Mouse (Mus musculus) gastrocnemius, postnatal 36 days (tissue): Measurements from ENCODE around the gene Arrb1. TPM values are rescaled to one million over a fixed set of nuclear protein-coding genes. Genes with fewer than 3 reads are reported as not detected.
"Not testable (repeated sequence)": the region's sequence is repeated elsewhere in the genome, so short reads cannot be mapped to it uniquely, and the experiment has no call there.

Experiments used
- DNase-seq, 2 experiments: peaks; one replicate each; pipeline ENCODE4 v3.0.0; 2022
- intact Hi-C: fragments of 180-260 bp; cut with DNase I; formaldehyde crosslinking; loops from one replicate; pipeline ENCODE4 v1.15.1; 2025
- long read RNA-seq, 2 experiments: library from polyadenylated mRNA; stranded (forward); transcript quantifications; one replicate each; pipeline ENCODE4 v2.0.0; 2021
- total RNA-seq, 2 experiments: library from RNA; stranded (reverse); gene quantifications; 2 replicates each; pipeline ENCODE4 v1.2.3; 2021

Gene Arrb1
- 1 to 10 TPM; 7.8 to 8.6 TPM for total RNA-seq
- long read RNA-seq, experiment 1, partial matches to known transcripts = 0 of 4 reads
- long read RNA-seq, experiment 1, other reads (novel, unspliced or antisense) = 4 of 4 reads
- long read RNA-seq, experiment 2, partial matches to known transcripts = 0 of 1 reads
- long read RNA-seq, experiment 2, other reads (novel, unspliced or antisense) = 1 of 1 reads

DNA sequence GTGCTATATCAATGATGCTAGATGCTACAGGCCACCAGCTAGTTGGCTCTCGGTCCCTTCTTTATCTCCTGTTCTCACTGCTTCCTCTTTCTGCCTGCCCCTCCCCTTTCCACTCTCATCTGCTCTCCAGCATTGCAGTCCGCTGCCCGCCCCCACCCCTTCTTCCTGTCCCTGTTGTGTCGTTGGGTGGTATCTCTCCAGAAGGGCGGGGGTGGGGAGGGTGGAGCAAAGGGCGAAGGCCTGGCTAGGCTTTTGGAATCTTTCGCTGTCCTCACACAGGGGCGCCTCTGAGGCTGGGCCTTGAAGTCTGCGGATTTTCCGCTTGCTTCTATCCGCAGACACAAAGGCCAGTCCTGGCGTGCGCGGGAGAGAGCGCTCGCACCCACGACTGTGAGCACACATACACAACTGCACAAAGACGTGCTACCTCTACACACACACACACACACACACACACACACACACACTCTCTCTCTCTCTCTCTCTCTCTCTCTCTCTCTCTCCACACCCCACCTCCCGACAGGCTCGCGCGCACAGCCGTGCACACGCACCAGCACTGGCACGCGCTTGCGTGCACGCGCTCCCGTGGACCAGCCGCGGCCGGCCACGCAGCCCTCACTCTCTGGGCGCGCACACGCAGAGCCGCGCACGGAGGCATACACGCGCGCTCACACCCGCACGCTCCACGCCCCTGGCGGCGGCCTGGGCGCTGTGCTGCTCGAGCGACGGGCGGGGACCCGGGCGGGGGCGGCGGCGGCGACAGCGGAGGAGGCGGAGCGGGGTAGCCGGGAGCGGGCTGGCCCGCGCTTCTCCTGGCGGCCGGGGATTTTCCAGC is at the start of gene Arrb1:
TSS of gene Arrb1 (plus strand) at position 566 of the 835 bp plus-strand sequence.
- intact Hi-C loops = no loop called here
- DNase-seq = peak; percentile 66 to 69

DNA sequence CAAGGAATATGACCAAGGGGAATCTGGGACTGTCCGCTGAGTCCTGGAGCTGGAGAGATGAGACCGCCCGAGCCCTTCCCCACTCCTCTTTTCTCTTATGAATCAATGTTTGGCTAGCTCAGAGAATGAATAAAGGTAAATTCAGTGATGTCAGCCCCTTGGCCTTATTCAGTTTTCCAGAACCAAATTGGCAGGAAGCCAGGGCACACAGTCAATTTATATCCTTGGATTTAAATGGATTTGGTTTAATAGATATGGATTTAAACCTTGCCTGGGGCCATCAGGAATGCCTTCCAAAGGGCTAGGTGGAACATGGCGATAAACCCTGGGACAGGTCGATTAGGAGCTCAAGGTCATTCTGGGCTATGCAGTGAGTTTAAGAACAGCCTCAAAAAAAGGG is 45.6 kb upstream of the Arrb1 start:
- no peak for DNase-seq
- intact Hi-C loops = no loop called here

DNA sequence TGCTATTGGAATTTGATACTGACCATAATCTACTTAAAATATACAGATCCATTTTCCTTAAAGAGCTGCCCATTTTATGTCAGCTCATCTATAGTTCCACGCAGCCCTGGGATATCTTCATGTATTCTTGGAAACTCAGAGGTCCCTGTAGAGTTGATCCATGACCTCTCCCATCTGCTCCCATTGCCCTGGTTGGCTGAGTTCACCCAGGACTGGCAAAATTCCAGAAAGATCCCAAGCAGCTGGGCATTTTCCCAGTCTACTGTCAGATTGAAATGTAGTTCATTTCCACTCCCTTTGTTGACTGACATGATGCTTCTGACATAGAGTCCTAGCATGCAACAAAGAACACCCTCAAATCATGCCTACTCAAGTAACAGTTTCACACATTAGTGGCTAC is 36.1 kb upstream of the Arrb1 start:
- intact Hi-C loops = no loop called here

DNA sequence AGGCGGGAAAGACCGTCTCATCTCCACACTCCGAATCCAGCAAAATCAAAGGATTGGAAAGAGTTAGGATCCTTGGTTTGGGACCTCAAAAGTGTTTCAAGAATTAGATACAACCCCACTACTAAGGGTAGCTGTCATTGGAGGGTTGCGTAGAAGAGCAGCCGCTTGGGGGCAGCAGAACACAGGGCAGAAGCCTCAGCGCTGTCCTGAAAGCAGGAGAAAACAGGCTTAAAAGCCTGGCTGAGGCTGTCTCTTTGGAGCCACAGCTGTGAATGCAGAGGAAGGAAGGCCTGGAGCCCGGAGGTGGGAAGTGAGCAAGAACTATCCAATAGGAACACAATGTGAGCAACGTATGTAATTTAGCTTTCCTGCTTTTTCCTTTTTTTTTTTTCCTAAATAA is 35.1 kb upstream of the Arrb1 start:
- intact Hi-C loops = loop anchor here (1.0 kb wide), 2 partner anchors 56 to 89 kb away; no protein-coding TSS in a partner anchor
- peak; percentile 67 to 72 for DNase-seq

More for the DNA sequence above, 36.1 kb upstream of the Arrb1 start:
- DNase-seq = no peak

DNA sequence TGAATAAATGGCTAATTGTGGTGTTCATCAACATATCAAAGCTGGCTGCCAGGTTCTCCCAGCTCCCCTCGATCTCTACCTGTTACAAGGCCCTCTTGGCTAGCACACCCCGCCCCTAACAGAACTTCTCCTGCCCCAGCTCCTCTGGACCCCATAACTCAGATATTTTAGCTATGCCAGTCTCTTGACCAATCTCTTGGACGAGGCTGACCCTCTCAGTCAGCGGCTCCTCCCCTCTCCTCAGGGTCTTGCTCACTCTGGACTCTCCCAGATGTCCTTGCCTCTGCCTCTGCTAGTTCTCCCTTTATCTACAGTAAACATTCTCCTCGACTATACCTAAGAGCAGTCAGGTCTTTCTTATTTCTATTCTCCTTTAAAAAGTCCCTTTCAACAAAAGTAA is 34.6 kb upstream of the Arrb1 start:
- DNase-seq = no peak
- intact Hi-C loops = loop anchor here (1.0 kb wide), 2 partner anchors 56 to 89 kb away; no protein-coding TSS in a partner anchor

DNA sequence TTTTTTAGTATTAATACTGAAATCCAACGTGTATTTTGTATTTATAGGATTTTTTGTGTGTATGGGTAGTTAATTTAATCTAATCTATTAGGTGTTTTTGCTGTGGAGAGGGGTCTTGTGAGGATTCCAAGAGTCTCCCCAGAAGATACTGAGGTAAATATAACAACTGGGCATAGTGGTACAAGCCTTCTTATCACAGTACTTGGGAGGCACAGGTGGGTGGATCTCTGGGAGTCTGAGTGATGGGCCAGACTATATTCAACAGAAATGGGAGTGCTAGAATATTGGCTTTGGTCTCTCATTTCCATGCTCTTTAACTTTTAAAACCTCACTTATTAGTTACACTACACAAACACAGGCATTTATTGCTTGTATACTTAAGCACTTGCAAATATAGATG is 34.1 kb upstream of the Arrb1 start:
- DNase-seq = no peak
- intact Hi-C loops = no loop called here

DNA sequence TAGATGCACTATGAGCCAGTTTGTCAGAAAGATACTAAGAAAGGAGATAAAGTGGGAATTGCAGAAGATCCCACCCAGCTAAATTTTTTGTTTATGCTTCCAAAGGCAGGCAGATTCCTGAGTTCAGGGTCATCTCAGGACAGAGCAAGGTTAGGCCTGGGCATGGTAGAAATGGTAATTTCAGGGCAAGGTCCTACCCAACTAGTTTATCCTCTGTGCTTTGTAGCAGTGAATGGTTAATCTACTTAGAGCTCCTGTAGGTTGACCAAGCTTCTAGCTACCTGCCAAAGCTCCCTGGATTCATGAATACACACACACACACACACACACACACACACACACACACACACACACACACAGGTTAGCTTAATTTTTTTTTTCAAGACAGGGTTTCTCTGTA is 30.7 kb upstream of the Arrb1 start:
- intact Hi-C loops = no loop called here
- no peak for DNase-seq

DNA sequence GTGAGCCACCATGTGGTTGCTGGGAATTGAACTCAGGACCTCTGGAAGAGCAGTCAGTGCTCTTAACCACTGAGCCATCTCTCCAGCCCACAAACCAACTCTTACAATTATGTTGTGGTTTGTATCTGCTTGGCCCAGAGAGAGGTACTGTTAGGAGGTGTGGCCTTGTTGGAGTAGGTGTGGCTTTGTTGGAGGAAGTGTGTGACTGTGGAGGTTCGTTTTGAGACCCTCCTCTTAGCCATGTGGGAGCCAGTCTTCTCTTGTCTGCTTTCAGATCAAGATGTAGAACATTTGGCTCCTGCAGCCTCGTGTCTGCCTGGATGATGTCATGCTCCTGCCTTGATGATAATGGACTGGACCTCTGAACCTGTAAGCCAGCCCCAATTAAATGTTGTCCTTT is 27.1 kb upstream of the Arrb1 start:
- DNase-seq, intact Hi-C loops: not testable (repeated sequence)

DNA sequence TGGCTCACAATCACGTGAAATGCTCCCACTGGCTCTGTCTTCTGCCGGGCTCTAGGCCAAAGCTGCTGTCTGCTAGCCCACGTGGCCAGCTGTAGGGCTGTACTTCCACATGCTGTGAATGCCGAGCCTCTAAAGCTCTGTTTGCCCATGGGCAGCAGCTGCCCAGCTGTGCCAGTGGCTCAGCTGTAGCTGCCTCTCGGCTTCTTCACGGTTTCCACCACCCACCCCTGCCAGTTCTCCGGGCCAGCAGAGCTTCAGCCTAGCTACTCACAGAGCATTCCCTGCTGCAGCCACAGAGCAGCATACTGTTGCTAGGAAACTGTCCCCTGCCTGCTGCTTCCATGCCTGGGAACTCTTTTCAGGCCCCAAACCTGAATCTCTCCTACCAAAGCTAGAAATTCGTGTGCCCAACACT is 25.2 kb upstream of the Arrb1 start:
- peak in 1 of 2 experiments; percentile 27 for DNase-seq
- intact Hi-C loops = no loop called here

DNA sequence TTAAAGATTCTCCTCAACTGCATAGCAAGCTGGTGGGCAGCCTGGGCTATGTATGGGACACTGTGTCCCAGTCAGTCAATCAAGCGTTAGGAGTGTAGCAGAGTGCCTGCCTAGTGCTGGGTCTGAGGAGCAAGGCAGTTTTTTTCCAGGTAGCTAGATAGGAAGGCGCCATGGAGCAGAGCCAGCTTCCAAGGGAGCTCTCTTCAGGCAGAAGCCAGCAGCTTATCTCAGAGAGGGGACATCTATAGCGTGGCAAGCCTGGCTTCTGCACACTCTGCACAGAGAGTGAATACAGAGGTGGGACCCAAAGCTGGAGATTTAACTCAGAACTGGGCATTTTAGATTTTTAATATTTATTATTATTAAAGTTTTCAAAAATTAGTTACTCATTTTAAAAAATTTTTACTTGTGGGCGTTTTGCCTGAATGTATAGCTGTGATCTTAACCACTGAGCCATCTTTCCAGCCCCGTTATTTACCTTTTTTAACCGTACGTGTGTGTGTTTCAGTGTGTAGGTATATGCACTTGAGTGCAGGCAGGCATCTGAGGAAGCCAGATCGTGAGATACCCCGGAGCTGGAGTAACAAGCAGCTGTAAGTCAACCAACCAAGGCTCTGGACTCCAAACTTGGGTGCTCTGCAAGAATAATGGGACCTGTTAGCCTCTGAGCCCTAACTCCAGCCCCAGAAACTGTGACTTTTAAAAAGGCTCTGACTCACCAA is 19.0 kb upstream of the Arrb1 start:
- intact Hi-C loops = no loop called here
- DNase-seq = no peak

DNA sequence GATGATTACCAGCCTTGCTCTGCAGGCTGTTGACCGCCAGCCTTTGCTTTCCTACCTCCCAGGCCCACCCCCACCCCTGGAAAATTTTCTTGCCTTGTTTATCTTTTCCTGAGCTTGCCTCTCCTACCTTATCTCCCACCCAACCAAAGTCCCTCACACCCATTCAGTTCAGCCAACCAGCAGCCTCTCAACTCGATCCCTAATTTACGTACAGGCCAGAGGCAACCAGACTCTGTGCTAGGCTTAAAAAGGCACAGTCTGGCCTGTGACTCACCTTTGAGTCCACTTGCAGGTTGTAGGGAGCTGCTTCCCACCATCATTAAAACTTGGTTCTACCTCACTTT is 18.5 kb upstream of the Arrb1 start:
- intact Hi-C loops = no loop called here
- DNase-seq = no peak

DNA sequence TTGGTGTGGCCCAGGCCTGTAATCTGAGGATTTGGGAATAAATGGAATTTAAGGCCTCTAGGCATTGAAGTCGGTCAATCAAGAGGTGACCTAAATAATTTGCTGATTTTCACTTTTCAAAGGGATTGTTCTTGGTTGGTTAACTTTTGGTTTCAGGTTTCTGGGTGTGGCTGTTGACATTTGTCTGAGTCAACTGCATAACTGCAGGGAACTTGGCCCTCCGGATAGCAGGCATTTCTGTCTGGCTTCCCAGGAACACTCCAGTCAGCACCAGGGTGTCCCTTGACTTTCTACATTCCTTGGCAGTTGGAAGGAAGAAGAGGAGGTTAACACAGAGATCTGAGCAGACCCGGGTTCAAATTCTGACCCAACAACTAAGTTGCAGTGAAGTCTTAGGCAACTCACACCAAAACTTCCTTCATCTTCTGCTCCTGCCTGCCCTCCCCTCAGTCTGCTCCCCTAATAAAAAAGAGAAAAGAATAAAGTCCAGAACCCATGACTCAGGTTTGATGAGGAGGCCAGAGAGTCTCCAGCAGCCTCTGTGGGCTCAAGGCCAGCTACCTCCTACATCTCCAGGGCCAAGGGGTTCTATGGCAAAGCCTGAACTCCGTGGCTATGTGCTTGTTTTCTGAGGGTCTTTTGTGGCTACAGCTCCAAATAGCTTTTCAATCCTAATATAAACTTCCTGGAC is 16.2 kb upstream of the Arrb1 start:
- intact Hi-C loops = no loop called here

DNA sequence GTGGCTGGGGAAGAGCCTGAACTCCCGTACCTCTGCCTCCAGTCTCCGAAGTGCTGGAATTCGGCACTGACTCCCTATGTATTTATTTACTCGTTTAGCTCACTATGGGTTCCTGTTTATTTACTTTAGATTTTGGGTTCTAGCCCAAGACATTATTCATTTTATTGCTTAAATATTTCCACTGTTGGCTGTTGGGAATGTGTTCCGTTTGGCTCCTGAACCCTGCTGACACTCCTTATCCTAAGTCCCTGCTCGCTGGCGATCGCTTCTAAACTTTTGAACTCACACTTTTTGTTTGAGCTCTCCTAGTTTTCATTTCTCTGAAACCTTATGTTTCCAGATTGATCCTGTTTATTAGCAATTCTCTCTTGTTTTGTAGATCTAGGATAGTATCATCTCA is 12.1 kb upstream of the Arrb1 start:
- intact Hi-C loops = no loop called here
- no peak for DNase-seq

More for the DNA sequence above, 16.2 kb upstream of the Arrb1 start:
- DNase-seq = no peak

DNA sequence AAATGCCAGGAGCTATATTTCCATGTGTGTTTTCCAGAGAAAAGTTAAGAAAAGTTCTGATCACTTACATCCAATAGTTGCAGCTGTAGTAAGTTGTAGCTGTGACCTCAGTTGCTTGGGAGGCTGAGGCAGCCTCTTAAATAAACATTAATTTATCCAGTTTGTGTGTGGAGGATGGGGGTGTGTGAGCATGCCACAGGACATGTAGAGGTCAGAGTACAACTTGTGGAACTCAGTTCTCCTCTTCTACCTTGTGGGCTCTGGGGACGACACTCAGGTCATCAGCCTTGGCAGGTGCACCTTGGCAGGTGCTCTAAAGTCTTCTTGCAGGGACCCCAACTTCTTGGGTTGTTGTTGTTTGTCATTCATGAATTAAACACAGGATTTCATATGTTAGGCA is 11.4 kb upstream of the Arrb1 start:
- no peak for DNase-seq
- intact Hi-C loops = no loop called here

DNA sequence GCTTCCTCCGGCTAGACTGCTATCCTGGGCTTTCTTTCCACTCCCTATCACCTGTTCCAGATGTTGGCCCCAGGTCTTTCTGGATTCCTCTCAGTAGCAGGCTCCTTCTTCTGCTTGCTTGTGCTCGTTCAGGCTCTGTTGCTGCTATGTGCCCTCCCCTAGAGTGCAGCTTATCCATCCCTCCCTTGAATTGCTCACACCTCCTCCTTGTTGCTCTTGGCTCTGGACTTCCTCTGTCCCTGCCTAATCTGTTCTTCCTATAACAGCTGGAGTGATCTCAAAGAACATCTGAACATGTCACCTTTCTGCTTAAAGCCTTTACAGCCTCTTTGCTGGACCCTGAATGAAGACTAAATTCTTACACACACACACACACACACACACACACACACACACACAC is 6.7 kb upstream of the Arrb1 start:
- intact Hi-C loops = no loop called here
- no peak for DNase-seq

DNA sequence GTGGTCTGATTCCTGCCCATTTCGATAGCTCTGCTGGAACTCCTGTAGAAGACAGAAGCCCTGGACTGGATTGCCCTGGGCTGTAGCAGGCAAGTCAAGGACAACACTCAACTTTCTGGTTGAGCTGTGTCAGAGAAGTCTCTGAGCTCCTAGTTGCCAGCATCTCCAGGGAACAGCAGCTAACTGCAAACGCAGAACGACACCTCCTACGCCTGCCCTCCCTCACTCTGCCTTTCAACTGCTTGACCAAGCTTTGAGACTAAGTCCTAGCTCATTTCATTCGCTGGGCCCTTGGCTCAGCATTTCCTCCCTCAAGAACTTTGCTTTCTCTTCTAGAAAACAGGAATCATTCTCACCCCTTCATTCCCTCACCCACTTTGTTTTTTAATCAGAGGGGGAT is 5.9 kb upstream of the Arrb1 start:
- intact Hi-C loops = no loop called here
- no peak for DNase-seq

DNA sequence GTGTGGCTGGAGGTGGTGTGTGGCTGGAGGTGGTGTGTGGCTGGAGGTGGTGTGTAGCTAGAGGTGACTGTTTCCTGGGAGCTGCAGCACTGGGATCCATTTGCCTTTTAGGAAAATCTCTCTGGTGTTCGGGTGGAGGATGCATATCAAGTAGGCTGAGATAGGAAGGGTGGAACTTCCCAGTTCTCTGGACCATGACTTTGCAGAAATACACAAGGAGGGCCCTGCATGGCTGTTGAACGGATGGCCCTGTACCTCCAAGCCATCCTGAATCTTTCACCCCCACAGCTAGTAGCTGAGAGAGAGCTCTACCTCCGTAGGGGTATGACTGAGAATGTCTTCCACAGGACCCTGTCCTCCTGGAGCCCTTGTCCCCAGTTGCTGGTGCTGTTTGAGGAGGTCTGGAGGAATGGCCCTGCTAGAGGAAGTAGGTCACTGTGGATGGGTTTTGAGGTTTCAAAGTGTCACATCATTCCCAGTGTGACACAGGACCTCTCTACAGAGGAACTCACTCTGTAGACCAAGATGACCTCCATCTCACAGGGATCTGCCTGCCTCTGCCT is 3.8 kb upstream of the Arrb1 start:
- intact Hi-C loops = no loop called here
- no peak for DNase-seq

DNA sequence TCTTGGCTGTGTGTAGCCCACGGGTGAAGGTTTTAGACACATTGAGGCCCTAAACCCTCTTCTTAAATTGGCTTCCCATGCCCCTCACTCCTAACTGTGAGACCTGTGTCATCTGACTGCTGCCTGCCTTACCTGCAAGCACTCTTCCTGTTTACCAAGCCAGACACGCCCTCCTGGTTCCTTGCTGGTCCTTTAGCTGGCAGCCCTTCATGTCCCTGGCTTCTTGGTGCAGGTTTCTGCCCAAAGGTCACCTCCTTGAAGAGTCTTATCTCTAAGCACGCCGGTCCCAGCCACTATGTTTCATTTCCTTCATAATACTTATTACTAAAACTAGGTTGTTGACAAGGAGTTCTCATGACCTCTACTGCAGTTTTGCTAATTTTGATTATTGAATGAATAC is 2.7 kb upstream of the Arrb1 start:
- no peak for DNase-seq
- intact Hi-C loops = no loop called here

DNA sequence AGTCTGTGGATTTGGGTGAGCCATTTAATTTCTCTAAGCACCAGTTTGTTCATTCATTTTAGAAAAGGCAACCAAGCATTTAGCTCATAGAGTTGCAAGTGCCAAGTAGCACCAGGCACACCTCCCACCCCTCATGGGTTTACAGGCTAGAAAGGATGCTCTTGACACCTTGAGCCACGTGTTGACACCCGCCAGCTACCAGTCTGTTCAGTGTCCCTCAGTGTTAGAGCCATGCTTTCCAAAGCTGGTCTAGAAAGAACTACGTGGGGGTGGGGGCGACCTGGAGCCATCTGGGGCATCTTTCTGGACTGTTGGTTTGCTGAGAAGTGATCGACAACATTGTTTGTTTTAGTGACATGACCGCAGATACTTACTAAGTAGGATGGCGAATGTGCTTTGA is 1.7 kb upstream of the Arrb1 start:
- intact Hi-C loops = no loop called here
- DNase-seq = no peak

DNA sequence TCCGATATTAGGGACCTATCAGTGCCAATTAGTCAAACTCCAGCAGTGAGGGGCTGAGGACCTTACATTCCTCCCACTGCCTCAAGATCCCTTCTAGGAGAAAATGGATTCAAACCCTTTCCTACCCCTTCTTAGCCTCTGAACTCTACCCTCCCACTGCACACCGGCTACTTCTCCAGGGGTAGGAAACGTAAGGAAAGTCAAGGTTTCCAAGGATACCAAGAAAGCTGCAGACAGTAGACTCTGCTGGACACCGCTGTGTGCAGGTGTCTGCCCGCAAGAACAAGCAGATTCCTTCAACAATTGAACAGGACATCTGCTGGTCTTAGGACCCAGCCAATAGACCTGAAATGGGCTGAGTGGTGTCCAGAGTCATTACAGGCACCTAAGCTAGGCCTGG is 765 bp upstream of the Arrb1 start:
- no peak for DNase-seq
- intact Hi-C loops = no loop called here
